Mouse (Mus musculus) erythroblast, embryonic 14.5 days (primary cell): ENCODE results near the gene Hist3h2a.

Source experiments
- GATA1 ChIP-seq: IDR thresholded peaks from 2 replicates; pipeline ENCODE4 v1.6.1; 2012; ENCODE audit warnings: low read length, inconsistent platforms, mixed read lengths
- TAL1 ChIP-seq: IDR thresholded peaks from 3 replicates; pipeline ENCODE4 v1.6.1; 2012; ENCODE audit warnings: low read length, inconsistent platforms, mixed read lengths

- TF ChIP-seq TAL1 (no peak), GATA1 (0 out of 2 replicates have a peak, but pooled peaks have one; percentile 12)
Measured at GRCm38 (mm10) chr11:58930254-58930653, 24.2 kb upstream of the Hist3h2a start.
